9 mouse cellular contexts compared by ENCODE assay signal in genomic region chr2:33077252-33077651, GRCm38 (mm10). TPM values are rescaled to one million over a fixed set of nuclear protein-coding genes. Genes with fewer than 3 reads are reported as not detected.
DNase-seq lines count a peak whose midpoint lies in the region; ATAC-seq and TF ChIP-seq lines count a peak whose summit lies in the region.
"Had no signal": no experiment of that assay in that cellular context is flagged by ENCODE, and none has a peak within 500 bp of the region (broad histone marks: within the 10 kb centered on the region; RNA-seq: fewer than 3 reads in every experiment).

No protein-coding gene starts in this region.

- H3K9me3 ChIP-seq in liver, embryonic 12.5 days (replicated peaks), result no peaks in the 10 kb centered on the region
- H3K9me3 ChIP-seq in lung, postnatal 0 days (ENCODE audit: low read length), result no peaks in the 10 kb centered on the region
- H3K9me3 ChIP-seq: limb, embryonic 12.5 days had no signal

- no peak for ATAC-seq in liver, embryonic 12.5 days
- ATAC-seq in lung, postnatal 0 days, result no peak

- no peak for TF ChIP-seq EP300 in lung, postnatal 0 days (IDR thresholded peaks at IDR 0.05)

- peak; percentile 15 to 20 for DNase-seq in adrenal gland, postnatal 36 days
- DNase-seq in adrenal gland, postnatal 25 days, result no peak
- DNase-seq in liver, result peak; percentile 21
- peak; percentile 42 for DNase-seq in cerebellum, adult 8-10 months
- DNase-seq in lung, postnatal 0 days (ENCODE audit: low spot score), result peak; percentile 32
- DNase-seq in T-cell, adult 2 months (ENCODE audit: low spot score), result no peak
- DNase-seq in spleen, postnatal 4 days (ENCODE audit: low spot score in 2 of 2), result no peak

- no peak overlapping the region for H3K4me3 ChIP-seq in liver, embryonic 12.5 days
- H3K4me3 ChIP-seq in lung, postnatal 0 days (ENCODE audit: low read depth, low read length), result no peak overlapping the region
- H3K4me3 ChIP-seq: limb, embryonic 12.5 days had no signal

- TF ChIP-seq CTCF in lung, postnatal 0 days (IDR thresholded peaks at IDR 0.05), result peak; percentile 67

- no peaks in the 10 kb centered on the region for H3K27me3 ChIP-seq in liver, embryonic 12.5 days (replicated peaks)
- H3K27me3 ChIP-seq in lung, postnatal 0 days (replicated peaks; ENCODE audit: insufficient read depth, low read length), result no peaks in the 10 kb centered on the region
- H3K27me3 ChIP-seq: limb, embryonic 12.5 days had no signal

- H3K27ac ChIP-seq in liver, embryonic 12.5 days, result no peak overlapping the region
- no peak overlapping the region for H3K27ac ChIP-seq in lung, postnatal 0 days (ENCODE audit: low read length)
- H3K27ac ChIP-seq: limb, embryonic 12.5 days had no signal

- no peaks in the 10 kb centered on the region for H3K4me1 ChIP-seq in liver, embryonic 12.5 days
- no peaks in the 10 kb centered on the region for H3K4me1 ChIP-seq in lung, postnatal 0 days (ENCODE audit: insufficient read depth, low read depth, low read length)

- no peak overlapping the region for H3K9ac ChIP-seq in liver, embryonic 12.5 days
- no peak overlapping the region for H3K9ac ChIP-seq in lung, postnatal 0 days (replicated peaks; ENCODE audit: low read depth)
- H3K9ac ChIP-seq: limb, embryonic 12.5 days had no signal

- no peak overlapping the region for H3K4me2 ChIP-seq in liver, embryonic 12.5 days
- no peak overlapping the region for H3K4me2 ChIP-seq in lung, postnatal 0 days (replicated peaks; ENCODE audit: low read depth, low read length)
- H3K4me2 ChIP-seq: limb, embryonic 12.5 days had no signal

- H3K36me3 ChIP-seq in liver, embryonic 12.5 days, result no peaks in the 10 kb centered on the region
- no peaks in the 10 kb centered on the region for H3K36me3 ChIP-seq in lung, postnatal 0 days (ENCODE audit: insufficient read depth, low read length)
- H3K36me3 ChIP-seq: limb, embryonic 12.5 days had no signal

- 31% methylated on average over 3 of the region's 3 CpGs for WGBS in liver, embryonic 12.5 days (ENCODE audit: insufficient replicate concordance)
- WGBS in lung, postnatal 0 days, result 23% methylated on average over 3 of the region's 3 CpGs

RNA-seq across cellular contexts. Expression of gene Garnl3, which starts 54.2 kb away (rescaled TPM):
- total RNA-seq in adrenal gland, postnatal 36 days (2021), result 10 to 100 TPM; 11.6 to 15.3 TPM
- 17.3 and 19.2 TPM in 2 replicates for total RNA-seq in adrenal gland, postnatal 25 days (2021)
- polyA plus RNA-seq in liver, embryonic 12.5 days (2016; fragmentation: Nextera tagmentation; extraction: Ambion mirVana), result 2.1 and 2.3 TPM in 2 replicates
- 5.9 and 8.5 TPM in 2 replicates for polyA plus RNA-seq in lung, postnatal 0 days (2015; fragmentation: Nextera tagmentation; extraction: Ambion mirVana)

Comparison
In these comparisons a context has a peak if more than half of its experiments do, and no peak if none do; other contexts are left out.
1. DNase-seq: peak in adrenal gland, postnatal 36 days (2 of 2), liver (single experiment), cerebellum, adult 8-10 months (single experiment) and lung, postnatal 0 days (single experiment); none in adrenal gland, postnatal 25 days (single experiment), T-cell, adult 2 months (single experiment) and spleen, postnatal 4 days (0 of 2).